Mouse (Mus musculus) inflammation-experienced regulatory T-cells (primary cell): Measurements from ENCODE around the gene Phf11c. TPM values are rescaled to one million over a fixed set of nuclear protein-coding genes. Genes with fewer than 3 reads are reported as not detected.

ENCODE experiments used
- polyA plus RNA-seq, 2 experiments: library from polyadenylated mRNA; unstranded; fragments of 100-300 nt; shearing (Covaris generic); gene quantifications; one replicate each; pipeline ENCODE4 v1.2.1; 2017

Phf11c gene
- 10 to 100 TPM; 17.9 to 18.1 TPM for polyA plus RNA-seq

GRCm38 (mm10) chr14:59395281-59395680 is at the start of gene Phf11c:
Gene Phf11c, minus strand, starts transcription at chr14:59395381.

DNA sequence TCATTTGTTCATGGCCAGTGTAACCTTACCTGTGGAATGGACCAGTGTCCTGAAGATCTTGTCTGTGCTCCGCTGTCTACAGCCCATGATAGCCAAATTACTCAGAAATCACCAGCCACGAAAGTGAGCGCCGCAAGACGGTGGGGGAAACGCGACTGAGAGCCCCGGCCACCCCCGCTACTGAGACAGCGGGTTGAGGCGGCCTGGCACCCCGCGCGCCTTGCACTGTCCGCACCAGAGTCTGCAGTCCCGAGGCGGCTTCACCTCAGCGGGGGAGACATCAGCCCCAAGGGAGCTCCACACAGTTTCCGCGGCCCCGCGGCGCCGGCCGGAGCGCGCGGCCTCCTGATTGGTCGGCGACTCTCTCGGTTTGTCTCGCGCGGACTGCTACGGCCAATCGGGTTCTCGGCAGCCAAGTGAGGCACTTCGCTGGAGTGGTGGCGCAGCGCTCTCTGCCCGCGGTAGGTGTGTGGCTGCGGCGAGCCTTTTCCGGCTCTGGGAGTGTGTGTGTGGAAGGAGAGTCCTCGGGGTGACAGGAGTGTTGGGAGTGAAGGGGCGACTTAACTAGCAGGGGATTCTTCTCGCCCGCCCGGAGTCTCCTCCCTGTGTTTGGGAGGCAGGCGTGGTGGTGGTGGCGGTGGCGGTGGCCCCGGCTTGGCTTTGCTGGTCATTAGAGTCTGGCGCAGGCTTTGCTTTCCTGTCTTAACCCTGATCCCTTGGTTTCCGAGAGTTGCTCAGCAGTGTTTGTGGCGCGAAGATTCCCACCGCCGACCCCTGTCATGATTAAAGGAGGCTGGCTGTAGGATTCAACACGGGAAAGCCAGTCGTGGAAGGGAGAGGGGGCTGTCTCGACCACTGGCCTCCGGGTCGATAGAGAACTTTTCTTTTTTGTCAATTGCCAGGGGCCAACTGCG is 45.6 kb upstream of the Phf11c start, which contains the start of the genes Setdb2 and Cab39l:
TSS of gene Setdb2 (minus strand) at position 327 of the 914 bp plus-strand sequence.
TSS of gene Cab39l (plus strand) at position 415 of the 914 bp plus-strand sequence.

GRCm38 (mm10) chr14:59365244-59365644 is 29.9 kb downstream of the Phf11c start, which contains the start of gene Phf11d:
Gene Phf11d, minus strand, starts transcription at chr14:59365470.

GRCm38 (mm10) chr14:59341189-59341588 is 54.0 kb downstream of the Phf11c start, which contains the start of gene Phf11b:
Gene Phf11b, minus strand, starts transcription at chr14:59341351.

Other genes starting within 250 kb of the Phf11c start
- gene Gm5142, start 216.6 kb downstream of the Phf11c start, polyA plus RNA-seq, result not detected
- 10 to 100 TPM; 59.4 to 86.4 TPM for gene Rcbtb1, start 194.2 kb downstream of the Phf11c start, polyA plus RNA-seq
- 1 to 10 TPM; 5.9 to 8.1 TPM for gene Gm6904, start 135.2 kb downstream of the Phf11c start, polyA plus RNA-seq
- 10 to 100 TPM; 22.7 to 35.5 TPM for gene Phf11a, start 97.9 kb downstream of the Phf11c start, polyA plus RNA-seq
- gene Phf11b, start 54.0 kb downstream of the Phf11c start, polyA plus RNA-seq, result 100 to 1,000 TPM; 154 to 172 TPM
- gene Phf11d, start 29.9 kb downstream of the Phf11c start, polyA plus RNA-seq, result 10 to 100 TPM; 11.0 to 15.2 TPM
- 10 to 100 TPM; 18.0 to 27.1 TPM for gene Setdb2, start 45.5 kb upstream of the Phf11c start, polyA plus RNA-seq
- gene Cab39l, start 45.6 kb upstream of the Phf11c start, polyA plus RNA-seq, result 10 to 100 TPM; 52.1 to 73.4 TPM
- gene Cdadc1, start 202.6 kb upstream of the Phf11c start, polyA plus RNA-seq, result 10 to 100 TPM; 25.2 to 32.2 TPM
- gene Shisa2, start 229.9 kb upstream of the Phf11c start, polyA plus RNA-seq, result 1 to 10 TPM in 1 of 2 experiments, not detected in 1; 1.3 TPM